Mouse (Mus musculus) hindbrain, postnatal 0 days (tissue): Measurements from ENCODE around the gene Hivep3. TPM values are rescaled to one million over a fixed set of nuclear protein-coding genes. Genes with fewer than 3 reads are reported as not detected.

Experiments
- ATAC-seq: fragments of 200-750 bp; cut with Nextera tagmentation; 2 replicates; pipeline ENCODE4 v1.8.0; 2017; ENCODE audit warnings: mild to moderate bottlenecking, moderate TSS enrichment, moderate library complexity
- DNase-seq: peaks from one replicate; pipeline ENCODE4 v3.0.0-alpha.2; 2015; ENCODE audit warnings: low spot score
- H3K27ac ChIP-seq: fragments of 300-500 bp; sonication (generic); 2 replicates; pipeline ENCODE4 v1.5.1; 2014; ENCODE audit warnings: mild to moderate bottlenecking
- H3K27me3 ChIP-seq: fragments of 300-500 bp; sonication (generic); 2 replicates; pipeline ENCODE4 v1.6.1; 2014; ENCODE audit warnings: low read length, mixed read lengths; ENCODE audit not compliant: insufficient read depth
- H3K36me3 ChIP-seq: fragments of 300-500 bp; sonication (generic); 2 replicates; pipeline ENCODE4 v1.6.1; 2014; ENCODE audit warnings: low read length, mixed read lengths; ENCODE audit not compliant: insufficient read depth
- H3K4me1 ChIP-seq: fragments of 300-500 bp; sonication (generic); 2 replicates; pipeline ENCODE4 v1.6.1; 2014; ENCODE audit warnings: antibody characterized with exemption, low read length, mixed read lengths; ENCODE audit not compliant: insufficient read depth
- H3K4me2 ChIP-seq: fragments of 300-500 bp; sonication (generic); 2 replicates; pipeline ENCODE4 v1.6.1; 2014; ENCODE audit warnings: low read depth, mild to moderate bottlenecking, low read length, moderate library complexity, mixed read lengths
- H3K4me3 ChIP-seq: fragments of 300-500 bp; sonication (generic); 2 replicates; pipeline ENCODE4 v1.5.1; 2014; ENCODE audit warnings: low read length
- H3K9ac ChIP-seq: fragments of 300-500 bp; sonication (generic); replicated peaks from 2 replicates; pipeline ENCODE4 v1.6.1; 2014; ENCODE audit warnings: mild to moderate bottlenecking, low read length, moderate library complexity, mixed read lengths
- H3K9me3 ChIP-seq: fragments of 300-500 bp; sonication (generic); 2 replicates; pipeline ENCODE4 v1.6.1; 2016; ENCODE audit warnings: low read length, mixed read lengths
- CTCF ChIP-seq: IDR thresholded peaks from 2 replicates; pipeline ENCODE4 v1.5.1; 2016; ENCODE audit warnings: antibody characterized with exemption, control low read depth, low read depth
- WGBS: fragments of 180-500 bp; shearing (Covaris S2); extraction: QIAGEN DNeasy Blood & Tissue Kit; methylation state at CpG from one replicate; pipeline ENCODE4 v1.1.7; 2014; 5-methylcytosine and 5-hydroxymethylcytosine counted together
- polyA plus RNA-seq: library from polyadenylated mRNA; unstranded; fragments of >200 nt; fragmentation: Nextera tagmentation; extraction: Ambion mirVana; gene quantifications from 2 replicates; pipeline ENCODE4 v1.2.1, GENCODE M21; 2015
- total RNA-seq: library from RNA; depleted of rRNA; stranded (reverse); fragments of >200 nt; gene quantifications from 2 replicates; pipeline ENCODE4 v1.2.3, GENCODE M21; 2014

Gene Hivep3
- total and polyA plus RNA-seq, 2 experiments from 2014 or later, result 11.0 to 15.1 TPM

DNA sequence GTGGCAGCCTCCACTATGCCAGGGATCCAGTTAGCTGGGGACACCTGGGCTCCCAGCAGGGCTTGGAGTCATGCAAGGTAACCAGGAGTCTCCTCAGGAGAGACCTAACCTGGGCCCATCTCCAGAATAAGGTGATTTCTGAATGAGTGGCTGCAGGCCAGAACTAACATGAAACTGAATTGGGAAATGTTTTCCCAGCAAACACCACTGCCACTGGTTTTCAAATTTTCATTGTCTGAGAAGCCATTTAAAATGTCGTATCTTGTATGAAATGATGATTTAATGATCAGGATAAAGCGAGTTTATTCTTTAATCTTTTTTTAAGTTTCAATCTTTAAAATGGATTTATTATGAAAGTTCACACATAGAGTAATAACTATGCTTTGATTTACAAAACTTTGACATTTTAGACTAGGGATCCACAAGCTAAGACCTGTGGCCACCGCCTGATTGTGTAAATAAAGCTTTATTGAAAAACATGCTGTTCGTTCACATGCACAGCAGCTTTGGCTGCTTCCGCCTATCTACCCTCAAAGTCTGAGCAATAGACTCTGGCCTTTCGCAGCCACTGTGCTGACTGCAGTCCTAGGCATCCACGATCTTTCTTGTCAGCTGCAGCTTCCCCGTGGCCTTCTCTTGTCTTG lies 334.1 kb downstream of the Hivep3 start:
- H3K36me3 ChIP-seq, result no peaks in the 10 kb centered on the region
- H3K27ac ChIP-seq, result no peak overlapping the region
- 87% methylated on average over 8 of the region's 8 CpGs for WGBS
- ATAC-seq (no peak), DNase-seq (no peak)
- no peaks in the 10 kb centered on the region for H3K4me1 ChIP-seq
- H3K9ac ChIP-seq, result no peak overlapping the region
- H3K4me2 ChIP-seq, result no peak overlapping the region
- no peaks in the 10 kb centered on the region for H3K9me3 ChIP-seq
- no peak overlapping the region for H3K4me3 ChIP-seq
- no peak for TF ChIP-seq CTCF
- H3K27me3 ChIP-seq, result no peaks in the 10 kb centered on the region

DNA sequence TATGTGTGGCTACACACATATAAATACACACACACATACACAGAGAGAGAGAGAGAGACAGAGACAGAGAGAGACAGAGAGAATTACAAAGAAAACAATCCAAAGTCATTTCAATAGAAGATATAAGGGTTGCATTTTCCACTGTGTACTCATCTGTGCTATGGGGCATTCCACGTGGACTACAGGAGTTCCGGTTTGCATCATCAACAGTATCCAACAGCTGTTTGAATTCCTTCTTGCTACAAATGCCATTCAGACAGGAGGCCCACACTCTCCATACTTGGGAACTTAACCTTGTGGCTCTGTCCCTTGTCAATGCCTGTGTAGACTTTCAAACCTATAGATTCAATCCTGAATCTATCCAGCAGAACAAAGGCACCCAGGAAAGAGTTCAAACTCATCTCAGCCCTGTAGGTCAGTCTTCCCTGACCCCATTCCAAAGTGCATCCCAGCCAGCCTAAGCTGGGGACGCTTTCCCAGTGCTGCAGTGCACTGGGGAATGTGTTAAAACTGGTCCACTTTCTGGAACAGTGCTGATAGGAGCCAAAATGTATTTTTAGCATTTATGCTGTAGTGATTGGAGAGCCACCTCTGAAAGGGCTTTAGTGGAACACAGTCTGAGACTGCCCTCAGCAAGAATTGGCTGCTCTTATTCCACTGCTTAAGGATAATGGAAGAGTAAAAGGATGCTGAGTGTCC lies 335.4 kb downstream of the Hivep3 start:
- 74% methylated on average over 3 of the region's 3 CpGs for WGBS

DNA sequence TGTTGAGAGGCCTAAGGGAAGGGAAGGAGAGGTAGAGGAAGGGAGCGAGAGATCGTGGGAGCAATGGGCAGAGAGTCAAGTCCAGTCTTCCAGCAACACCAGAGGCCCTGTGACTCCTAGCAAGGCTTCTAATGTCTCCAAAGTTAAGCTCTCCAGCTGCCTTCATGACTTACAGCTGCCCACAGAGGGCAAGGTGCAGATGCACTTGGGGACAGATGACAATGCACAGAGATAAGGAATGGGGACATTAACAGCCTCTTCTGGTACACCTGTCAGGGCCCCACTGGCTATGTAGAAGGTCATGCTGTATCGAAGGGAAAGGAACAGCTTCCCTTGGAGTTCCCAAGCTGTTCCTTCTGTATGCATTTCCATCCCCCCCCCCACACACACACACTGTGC lies 336.0 kb downstream of the Hivep3 start:
- DNase-seq (no peak), ATAC-seq (no peak)
- no peak for TF ChIP-seq CTCF
- H3K9me3 ChIP-seq, result no peaks in the 10 kb centered on the region
- H3K9ac ChIP-seq, result no peak overlapping the region
- H3K27ac ChIP-seq, result no peak overlapping the region
- WGBS, result 85% methylated on average over 3 of the region's 3 CpGs
- no peak overlapping the region for H3K4me3 ChIP-seq
- no peaks in the 10 kb centered on the region for H3K36me3 ChIP-seq
- H3K27me3 ChIP-seq, result no peaks in the 10 kb centered on the region
- H3K4me2 ChIP-seq, result no peak overlapping the region
- H3K4me1 ChIP-seq, result peaks cover 5% of the 10 kb centered on the region; the same call in 1 of the 2 replicates

More for the DNA sequence above, 335.4 kb downstream of the Hivep3 start:
- no peak for TF ChIP-seq CTCF
- no peak overlapping the region for H3K27ac ChIP-seq
- H3K4me1 ChIP-seq, result peaks cover under 1% of the 10 kb centered on the region; the same call in 1 of the 2 replicates
- DNase-seq (no peak), ATAC-seq (no peak)
- H3K9me3 ChIP-seq, result no peaks in the 10 kb centered on the region
- H3K9ac ChIP-seq, result no peak overlapping the region
- H3K4me2 ChIP-seq, result no peak overlapping the region
- H3K36me3 ChIP-seq, result no peaks in the 10 kb centered on the region
- H3K4me3 ChIP-seq, result no peak overlapping the region
- no peaks in the 10 kb centered on the region for H3K27me3 ChIP-seq

DNA sequence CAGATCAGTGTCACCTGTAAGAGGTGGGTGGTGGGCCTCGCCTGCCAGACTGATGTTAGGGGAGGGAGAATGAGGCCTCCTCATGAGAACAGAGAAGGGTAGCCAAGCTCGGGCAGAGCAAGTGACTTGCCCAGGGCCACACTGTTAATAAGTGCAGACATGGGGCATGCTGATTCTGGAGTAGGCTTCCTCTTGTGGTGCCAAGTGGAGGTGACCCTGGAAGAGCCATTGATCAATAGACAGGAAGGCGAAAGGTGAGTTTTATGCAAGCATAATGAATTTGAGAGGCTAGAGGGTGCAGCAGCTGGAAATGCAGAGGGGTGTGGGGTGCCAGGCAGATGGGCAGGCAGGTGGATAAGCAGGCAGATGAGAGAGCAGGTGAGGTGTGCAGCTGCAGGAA lies 337.8 kb downstream of the Hivep3 start:
- H3K27ac ChIP-seq, result no peak overlapping the region
- no peaks in the 10 kb centered on the region for H3K36me3 ChIP-seq
- H3K4me2 ChIP-seq, result no peak overlapping the region
- H3K4me3 ChIP-seq, result no peak overlapping the region
- H3K27me3 ChIP-seq, result no peaks in the 10 kb centered on the region
- no peak overlapping the region for H3K9ac ChIP-seq
- peaks cover 5% of the 10 kb centered on the region; the same call in 1 of the 2 replicates for H3K4me1 ChIP-seq
- H3K9me3 ChIP-seq, result no peaks in the 10 kb centered on the region
- no peak for TF ChIP-seq CTCF
- ATAC-seq (no peak), DNase-seq (no peak)
- WGBS, result 74% methylated on average over 3 of the region's 3 CpGs

DNA sequence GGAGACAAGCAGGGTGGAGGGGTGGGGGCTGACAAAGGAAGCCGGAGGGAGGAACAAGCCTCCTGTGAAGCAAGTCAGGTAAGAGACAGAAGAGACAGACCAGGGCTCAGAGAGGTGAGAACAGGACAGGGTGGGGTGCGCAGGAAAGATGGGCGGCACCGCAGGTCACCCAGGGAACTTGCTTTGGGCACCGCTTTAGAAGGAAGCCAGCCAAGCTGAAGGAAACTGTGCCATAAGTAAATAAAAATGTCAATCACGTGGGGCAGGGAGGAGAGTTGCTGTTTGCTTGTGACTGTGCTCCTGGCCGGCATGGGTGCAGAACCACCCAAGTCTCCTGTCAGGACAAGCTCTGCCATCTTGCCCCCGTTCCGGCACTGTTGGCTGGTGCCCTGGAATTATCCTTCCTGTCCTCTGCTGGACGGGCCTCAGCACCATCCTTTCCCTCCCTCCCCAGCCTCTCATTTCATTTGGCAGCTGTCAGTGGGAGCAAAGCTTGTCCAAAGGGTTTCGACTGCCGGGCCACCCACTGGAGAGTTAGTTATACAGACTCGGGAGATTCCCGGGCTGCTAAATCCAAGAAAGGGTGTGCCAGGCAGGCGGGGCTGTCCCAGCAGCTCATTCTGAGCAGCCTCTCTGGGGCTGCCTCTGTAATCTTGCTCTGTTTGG lies 338.4 kb downstream of the Hivep3 start:
- H3K4me1 ChIP-seq, result peaks cover 5% of the 10 kb centered on the region; the same call in 1 of the 2 replicates
- no peak overlapping the region for H3K27ac ChIP-seq
- ATAC-seq, result no peak
- TF ChIP-seq CTCF, result no peak
- no peaks in the 10 kb centered on the region for H3K27me3 ChIP-seq
- no peak overlapping the region for H3K9ac ChIP-seq
- H3K4me2 ChIP-seq, result no peak overlapping the region
- no peak for DNase-seq
- no peak overlapping the region for H3K4me3 ChIP-seq
- WGBS, result 46% methylated on average over 15 of the region's 15 CpGs
- no peaks in the 10 kb centered on the region for H3K9me3 ChIP-seq
- H3K36me3 ChIP-seq, result no peaks in the 10 kb centered on the region

DNA sequence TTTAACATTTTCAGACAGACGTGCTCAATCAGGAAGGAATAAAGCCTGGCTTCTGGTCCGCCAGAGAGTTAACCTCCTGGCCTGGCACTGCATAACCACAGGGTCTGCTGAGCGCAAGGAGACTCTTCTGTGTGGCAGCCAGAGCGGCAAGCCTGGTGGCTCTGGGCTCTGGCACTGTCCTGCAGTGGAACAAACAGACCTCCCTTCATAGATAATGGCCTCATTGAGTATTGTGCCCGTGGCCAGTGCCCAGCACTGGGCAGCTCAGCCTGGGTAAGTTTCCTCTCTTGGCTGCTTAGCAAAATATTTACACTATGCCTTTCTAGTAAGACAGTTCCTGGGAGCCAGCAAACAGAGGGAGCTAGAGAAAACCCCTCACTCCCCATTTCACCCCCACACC lies 340.5 kb downstream of the Hivep3 start:
- Histone ChIP-seq H3K36me3 (no peaks in the 10 kb centered on the region), H3K27ac (peak overlapping the region; percentile 66), H3K4me1 (peaks cover 5% of the 10 kb centered on the region; the same call in 1 of the 2 replicates), H3K4me3 (no peak overlapping the region), H3K9ac (no peak overlapping the region), H3K4me2 (no peak overlapping the region), H3K9me3 (no peaks in the 10 kb centered on the region), H3K27me3 (no peaks in the 10 kb centered on the region)
- DNase-seq, result peak; percentile 72
- peak; percentile 93 for ATAC-seq
- WGBS, result 36% methylated on average over 5 of the region's 5 CpGs
- TF ChIP-seq CTCF, result no peak
